Mouse (Mus musculus): ENCODE measurements around the gene Ddx43. TPM values are rescaled to one million over a fixed set of nuclear protein-coding genes. Genes with fewer than 3 reads are reported as not detected.
A peak's percentile ranks its signal among the peaks of the same experiment; 100 is the strongest.

The Ddx43 gene
- polyA plus RNA-seq, 1 experiment from 2014 or later = 0.17 TPM

GRCm38 (mm10) chr9:78442237-78442578 lies 46.6 kb downstream of the Ddx43 start:
- 0 out of 2 replicates have a peak overlapping the region, but pooled peaks have one; percentile 49 for H3K9ac ChIP-seq (ENCODE audit: low read length)
- 4% methylated on average over 9 of the region's 9 CpGs for WGBS
- H3K4me3 ChIP-seq (ENCODE audit: low read depth, low read length) = peak overlapping the region; percentile 37
- no peak overlapping the region for H3K27ac ChIP-seq (replicated peaks; ENCODE audit: low read depth, low read length)
- peak overlapping the region; percentile 59 for H3K4me2 ChIP-seq (ENCODE audit: low read depth, severe bottlenecking)
- ATAC-seq (ENCODE audit: insufficient number of reproducible peaks, low FRiP score, low TSS enrichment, low read depth) = peak; percentile 69; the same call in 1 of the 2 replicates
- H3K36me3 ChIP-seq (ENCODE audit: control insufficient read depth, insufficient read depth, low read length) = no peaks in the 10 kb centered on the region
- DNase-seq (ENCODE audit: low spot score) = no peak
- no peaks in the 10 kb centered on the region for H3K9me3 ChIP-seq (ENCODE audit: control insufficient read depth, low read length)
- peaks cover 4% of the 10 kb centered on the region; the same call in 1 of the 2 replicates for H3K4me1 ChIP-seq (ENCODE audit: control insufficient read depth, insufficient read depth, low read length)
- H3K27me3 ChIP-seq (ENCODE audit: control insufficient read depth, insufficient read depth, low read length) = peaks cover 53% of the 10 kb centered on the region

- ATAC-seq (ENCODE audit: insufficient number of reproducible peaks, low FRiP score, low TSS enrichment, low read depth) = peak; percentile 37
- Histone ChIP-seq H3K27me3 (ENCODE audit: control insufficient read depth, insufficient read depth, low read length) (peaks cover 53% of the 10 kb centered on the region), H3K9ac (ENCODE audit: low read length) (peak within 1 kb of the TSS; percentile 49; the same call in 1 of the 2 replicates), H3K9me3 (ENCODE audit: control insufficient read depth, low read length) (no peaks in the 10 kb centered on the region), H3K4me3 (ENCODE audit: low read depth, low read length) (peak within 1 kb of the TSS; percentile 37), H3K4me2 (ENCODE audit: low read depth, severe bottlenecking) (peak within 1 kb of the TSS; percentile 59), H3K27ac (replicated peaks; ENCODE audit: low read depth, low read length) (no peak within 1 kb of the TSS), H3K36me3 (ENCODE audit: control insufficient read depth, insufficient read depth, low read length) (no peaks in the 10 kb centered on the region), H3K4me1 (ENCODE audit: control insufficient read depth, insufficient read depth, low read length) (peaks cover 4% of the 10 kb centered on the region; the same call in 1 of the 2 replicates)
- 1% methylated on average over 81 of the region's 81 CpGs for WGBS
- peak; percentile 68 for DNase-seq (ENCODE audit: low spot score)
These were observed 47.2 kb downstream of the Ddx43 start, which contains the start of gene Cgas for GRCm38 (mm10) chr9:78442579-78443392. Gene Cgas (minus strand): TSS chr9:78443237.

GRCm38 (mm10) chr9:78447606-78447972 lies 52.0 kb downstream of the Ddx43 start:
- H3K27ac ChIP-seq (replicated peaks; ENCODE audit: low read depth, low read length) = no peak overlapping the region
- H3K4me3 ChIP-seq (ENCODE audit: low read depth, low read length) = peak overlapping the region; percentile 97
- WGBS = 29% methylated on average over 9 of the region's 9 CpGs
- H3K9me3 ChIP-seq (ENCODE audit: control insufficient read depth, low read length) = no peaks in the 10 kb centered on the region
- peak overlapping the region; percentile 87; the same call in 1 of the 2 replicates for H3K9ac ChIP-seq (ENCODE audit: low read length)
- H3K36me3 ChIP-seq (ENCODE audit: control insufficient read depth, insufficient read depth, low read length) = 0 out of 2 replicates have a peak, but pooled peaks cover 6% of the 10 kb centered on the region
- DNase-seq (ENCODE audit: low spot score) (peak; percentile 29), ATAC-seq (ENCODE audit: insufficient number of reproducible peaks, low FRiP score, low TSS enrichment, low read depth) (peak; percentile 40)
- H3K4me2 ChIP-seq (ENCODE audit: low read depth, severe bottlenecking) = peak overlapping the region; percentile 73
- H3K27me3 ChIP-seq (ENCODE audit: control insufficient read depth, insufficient read depth, low read length) = peaks cover 26% of the 10 kb centered on the region
- peaks cover 6% of the 10 kb centered on the region; the same call in 1 of the 2 replicates for H3K4me1 ChIP-seq (ENCODE audit: control insufficient read depth, insufficient read depth, low read length)

GRCm38 (mm10) chr9:78447973-78448873 lies 52.6 kb downstream of the Ddx43 start, which contains the start of the genes Mto1 and Gm17324:
Gene Mto1 (plus strand): TSS chr9:78448208.
Gene Gm17324 (minus strand): TSS chr9:78448786.
- Histone ChIP-seq H3K27ac (replicated peaks; ENCODE audit: low read depth, low read length) (peak within 1 kb of the TSS; percentile 30; the same call in 1 of the 2 replicates), H3K36me3 (ENCODE audit: control insufficient read depth, insufficient read depth, low read length) (peaks cover 8% of the 10 kb centered on the region; the same call in 1 of the 2 replicates), H3K4me2 (ENCODE audit: low read depth, severe bottlenecking) (peak within 1 kb of the TSS; percentile 73), H3K9me3 (ENCODE audit: control insufficient read depth, low read length) (no peaks in the 10 kb centered on the region), H3K4me3 (ENCODE audit: low read depth, low read length) (peak within 1 kb of the TSS; percentile 97), H3K4me1 (ENCODE audit: control insufficient read depth, insufficient read depth, low read length) (peaks cover 5% of the 10 kb centered on the region; the same call in 1 of the 2 replicates), H3K27me3 (ENCODE audit: control insufficient read depth, insufficient read depth, low read length) (peaks cover 20% of the 10 kb centered on the region), H3K9ac (ENCODE audit: low read length) (peak within 1 kb of the TSS; percentile 87)
- ATAC-seq (ENCODE audit: insufficient number of reproducible peaks, low FRiP score, low TSS enrichment, low read depth) (peak; percentile 91), DNase-seq (ENCODE audit: low spot score) (peak; percentile 94)
- whole genome bisulfite sequencing = under 1% methylated on average over 94 of the region's 96 CpGs

GRCm38 (mm10) chr9:78450404-78450803 lies 54.8 kb downstream of the Ddx43 start:
- Histone ChIP-seq H3K27ac (replicated peaks; ENCODE audit: low read depth, low read length) (no peak overlapping the region), H3K9me3 (ENCODE audit: control insufficient read depth, low read length) (no peaks in the 10 kb centered on the region), H3K4me2 (ENCODE audit: low read depth, severe bottlenecking) (no peak overlapping the region), H3K4me1 (ENCODE audit: control insufficient read depth, insufficient read depth, low read length) (peaks cover 5% of the 10 kb centered on the region; the same call in 1 of the 2 replicates), H3K4me3 (ENCODE audit: low read depth, low read length) (no peak overlapping the region), H3K36me3 (ENCODE audit: control insufficient read depth, insufficient read depth, low read length) (peaks cover 8% of the 10 kb centered on the region; the same call in 1 of the 2 replicates), H3K27me3 (ENCODE audit: control insufficient read depth, insufficient read depth, low read length) (0 out of 2 replicates have a peak, but pooled peaks cover 3% of the 10 kb centered on the region), H3K9ac (ENCODE audit: low read length) (no peak overlapping the region)
- no peak for DNase-seq (ENCODE audit: low spot score)
- no peak for ATAC-seq (ENCODE audit: insufficient number of reproducible peaks, low FRiP score, low TSS enrichment, low read depth)
- 73% methylated on average over 5 of the region's 5 CpGs for WGBS

GRCm38 (mm10) chr9:78451382-78451781 lies 55.8 kb downstream of the Ddx43 start:
- 89% methylated on average over 4 of the region's 4 CpGs for WGBS
- ATAC-seq (ENCODE audit: insufficient number of reproducible peaks, low FRiP score, low TSS enrichment, low read depth) (no peak), DNase-seq (ENCODE audit: low spot score) (no peak)
- no peaks in the 10 kb centered on the region for H3K9me3 ChIP-seq (ENCODE audit: control insufficient read depth, low read length)
- no peak overlapping the region for H3K4me3 ChIP-seq (ENCODE audit: low read depth, low read length)
- H3K36me3 ChIP-seq (ENCODE audit: control insufficient read depth, insufficient read depth, low read length) = peaks cover 8% of the 10 kb centered on the region; the same call in 1 of the 2 replicates
- no peak overlapping the region for H3K27ac ChIP-seq (replicated peaks; ENCODE audit: low read depth, low read length)
- H3K9ac ChIP-seq (ENCODE audit: low read length) = no peak overlapping the region
- H3K27me3 ChIP-seq (ENCODE audit: control insufficient read depth, insufficient read depth, low read length) = no peaks in the 10 kb centered on the region
- H3K4me2 ChIP-seq (ENCODE audit: low read depth, severe bottlenecking) = no peak overlapping the region
- H3K4me1 ChIP-seq (ENCODE audit: control insufficient read depth, insufficient read depth, low read length) = peaks cover 5% of the 10 kb centered on the region; the same call in 1 of the 2 replicates

GRCm38 (mm10) chr9:78457026-78457425 lies 61.4 kb downstream of the Ddx43 start:
- Histone ChIP-seq H3K4me1 (ENCODE audit: control insufficient read depth, insufficient read depth, low read length) (no peaks in the 10 kb centered on the region), H3K9me3 (ENCODE audit: control insufficient read depth, low read length) (no peaks in the 10 kb centered on the region), H3K4me3 (ENCODE audit: low read depth, low read length) (no peak overlapping the region), H3K36me3 (ENCODE audit: control insufficient read depth, insufficient read depth, low read length) (peaks cover 18% of the 10 kb centered on the region), H3K9ac (ENCODE audit: low read length) (no peak overlapping the region), H3K4me2 (ENCODE audit: low read depth, severe bottlenecking) (no peak overlapping the region), H3K27me3 (ENCODE audit: control insufficient read depth, insufficient read depth, low read length) (no peaks in the 10 kb centered on the region), H3K27ac (replicated peaks; ENCODE audit: low read depth, low read length) (no peak overlapping the region)
- DNase-seq (ENCODE audit: low spot score) = no peak
- WGBS = 92% methylated on average over 8 of the region's 8 CpGs
- no peak for ATAC-seq (ENCODE audit: insufficient number of reproducible peaks, low FRiP score, low TSS enrichment, low read depth)

GRCm38 (mm10) chr9:78463337-78463736 lies 67.8 kb downstream of the Ddx43 start:
- no peak overlapping the region for H3K4me2 ChIP-seq (ENCODE audit: low read depth, severe bottlenecking)
- H3K9ac ChIP-seq (ENCODE audit: low read length) = no peak overlapping the region
- H3K4me1 ChIP-seq (ENCODE audit: control insufficient read depth, insufficient read depth, low read length) = no peaks in the 10 kb centered on the region
- H3K9me3 ChIP-seq (ENCODE audit: control insufficient read depth, low read length) = no peaks in the 10 kb centered on the region
- H3K27ac ChIP-seq (replicated peaks; ENCODE audit: low read depth, low read length) = no peak overlapping the region
- 90% methylated on average over 4 of the region's 4 CpGs for WGBS
- no peak for ATAC-seq (ENCODE audit: insufficient number of reproducible peaks, low FRiP score, low TSS enrichment, low read depth)
- no peak for DNase-seq (ENCODE audit: low spot score)
- H3K27me3 ChIP-seq (ENCODE audit: control insufficient read depth, insufficient read depth, low read length) = no peaks in the 10 kb centered on the region
- H3K4me3 ChIP-seq (ENCODE audit: low read depth, low read length) = no peak overlapping the region
- peaks cover 10% of the 10 kb centered on the region for H3K36me3 ChIP-seq (ENCODE audit: control insufficient read depth, insufficient read depth, low read length)

Data from limb, embryonic 11.5 days (tissue).